Comparison of ENCODE assay signal across 32 mouse cellular contexts in the genomic region with DNA sequence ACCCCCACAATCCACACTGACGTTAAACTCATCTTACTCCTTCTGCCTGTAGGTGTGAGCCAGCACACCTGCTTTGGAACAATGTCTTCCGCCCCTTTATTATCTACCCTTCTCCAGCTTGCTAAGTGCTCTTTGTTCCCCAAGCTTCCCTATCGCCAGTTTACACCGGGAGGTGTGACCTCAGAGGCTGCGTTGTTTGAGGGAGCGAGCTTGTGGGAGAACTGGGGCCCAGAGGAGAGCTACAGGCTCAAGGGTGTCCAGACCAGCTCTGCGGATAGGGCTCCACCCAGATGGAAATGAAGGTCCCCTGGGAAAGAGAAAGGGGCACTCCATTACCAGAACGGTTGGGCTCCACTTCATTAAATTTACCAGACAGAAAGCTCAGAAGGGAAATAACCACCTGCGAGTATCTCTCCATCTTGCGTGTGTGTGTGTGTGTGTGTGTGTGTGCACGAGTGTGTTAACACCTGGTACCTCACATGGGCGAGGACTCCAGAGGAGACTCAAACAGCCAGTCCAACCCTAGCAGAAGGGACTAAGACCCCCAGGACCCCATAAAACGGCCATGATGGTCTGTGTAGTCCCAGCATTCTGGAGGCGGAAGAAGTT. TPM values are rescaled to one million over a fixed set of nuclear protein-coding genes. Genes with fewer than 3 reads are reported as not detected.
DNase-seq lines count a peak whose midpoint lies in the region; ATAC-seq and TF ChIP-seq lines count a peak whose summit lies in the region.
"Had no signal": no experiment of that assay in that cellular context is flagged by ENCODE, and none has a peak within 500 bp of the region (broad histone marks: within the 10 kb centered on the region; RNA-seq: fewer than 3 reads in every experiment).

No protein-coding gene starts in this region.

- peak overlapping the region; percentile 68 for H3K4me3 ChIP-seq in E14TG2a.4 (replicated peaks; ENCODE audit: low read length)
- peak overlapping the region; percentile 34 to 36; a peak in 3 of 4 replicates for H3K4me3 ChIP-seq in ES-E14 (ENCODE audit: insufficient read depth in 1 of 2, low read depth in 1 of 2, low read length in 2 of 2, poor library complexity in 1 of 2, severe bottlenecking in 1 of 2)
- H3K4me3 ChIP-seq in intestine, postnatal 0 days (ENCODE audit: low read depth, low read length), result no peak overlapping the region
- H3K4me3 ChIP-seq in stomach, postnatal 0 days (ENCODE audit: low read depth, low read length), result no peak overlapping the region
- no peak overlapping the region for H3K4me3 ChIP-seq in lung, adult 2 months (replicated peaks; ENCODE audit: extremely low read depth, low read depth, low read length)
- H3K4me3 ChIP-seq: embryonic facial prominence, embryonic 13.5 days; erythroblast, embryonic 14.5 days; hindbrain, embryonic 13.5 days; limb, embryonic 10.5 days; limb, embryonic 15.5 days; liver, embryonic 13.5 days had no signal

- TF ChIP-seq CTCF in E14TG2a.4 (conservative IDR thresholded peaks at IDR 0.05; ENCODE audit: low read length), result no peak
- no peak for TF ChIP-seq CTCF in intestine, postnatal 0 days (IDR thresholded peaks at IDR 0.05; ENCODE audit: low read depth)
- no peak for TF ChIP-seq CTCF in stomach, postnatal 0 days (IDR thresholded peaks at IDR 0.05; ENCODE audit: low read depth)
- TF ChIP-seq CTCF in lung, adult 2 months (IDR thresholded peaks at IDR 0.05; ENCODE audit: insufficient read depth, low read length), result no peak

- H3K4me1 ChIP-seq in E14TG2a.4 (replicated peaks; ENCODE audit: low read depth, low read length) (peaks cover 86% of the 10 kb centered on the region), ES-E14 (ENCODE audit: control insufficient read depth in 2 of 2, insufficient read depth in 2 of 2, low read length in 2 of 2, poor library complexity in 1 of 2) (peaks cover 6 to 16% of the 10 kb centered on the region in 2 experiments)
- no peaks in the 10 kb centered on the region for H3K4me1 ChIP-seq in intestine, postnatal 0 days (replicated peaks; ENCODE audit: control insufficient read depth, insufficient read depth, low read length)
- H3K4me1 ChIP-seq in stomach, postnatal 0 days (replicated peaks; ENCODE audit: control insufficient read depth, insufficient read depth), result no peaks in the 10 kb centered on the region; the same call in 1 of the 2 replicates
- peaks cover 7% of the 10 kb centered on the region for H3K4me1 ChIP-seq in lung, adult 2 months (ENCODE audit: control insufficient read depth, insufficient read depth, low read length)

- H3K9ac ChIP-seq in ES-E14 (ENCODE audit: insufficient read depth, low read depth, low read length, poor library complexity, severe bottlenecking), result peak overlapping the region; percentile 55; the same call in 1 of the 2 replicates
- no peak overlapping the region for H3K9ac ChIP-seq in intestine, postnatal 0 days (ENCODE audit: low read depth, low read length)
- no peak overlapping the region for H3K9ac ChIP-seq in stomach, postnatal 0 days (ENCODE audit: low read length)
- H3K9ac ChIP-seq: embryonic facial prominence, embryonic 13.5 days; forebrain, postnatal 0 days; hindbrain, embryonic 13.5 days; limb, embryonic 15.5 days; liver, embryonic 13.5 days had no signal

- in situ Hi-C loops in ES-E14 (cut with MboI; ENCODE audit: low sequenced_read_pairs in 2 of 2, unreplicated experiment in 2 of 2), result no loop called here

- no peak for DNase-seq in ES-E14 (ENCODE audit: low read depth, low spot score)
- DNase-seq in stomach, postnatal 0 days (ENCODE audit: low spot score), result peak; percentile 77
- DNase-seq in gastrocnemius, postnatal 25 days, result no peak
- no peak for DNase-seq in lung, adult 2 months
- DNase-seq: adrenal gland, postnatal 14 days; cerebellum, adult 11-12 months; cerebellum, adult 9-11 months; embryo, embryonic 11 days; forebrain, postnatal 0 days; gastrocnemius, postnatal 10 days; heart, postnatal 36 days; kidney, adult 2 months; liver, embryonic 13.5 days; lung, adult 18-20 months; lung, postnatal 10 days; midbrain, embryonic 14.5 days; right cerebral cortex, postnatal 25 days; thymus, postnatal 14 days had no signal

- no peak for TF ChIP-seq EP300 in stomach, postnatal 0 days (optimal IDR thresholded peaks at IDR 0.05)

- H3K4me2 ChIP-seq in intestine, postnatal 0 days (replicated peaks; ENCODE audit: low read depth), result 0 out of 2 replicates have a peak overlapping the region, but pooled peaks have one; percentile 0
- no peak overlapping the region for H3K4me2 ChIP-seq in stomach, postnatal 0 days (replicated peaks; ENCODE audit: low read depth)
- H3K4me2 ChIP-seq: embryonic facial prominence, embryonic 13.5 days; heart, embryonic 11.5 days; hindbrain, embryonic 13.5 days; limb, embryonic 15.5 days; liver, embryonic 13.5 days had no signal

- H3K9me3 ChIP-seq in E14TG2a.4 (ENCODE audit: low read length), result no peaks in the 10 kb centered on the region
- no peaks in the 10 kb centered on the region for H3K9me3 ChIP-seq in ES-E14 (ENCODE audit: control insufficient read depth, insufficient read depth, low read depth, low read length)
- no peaks in the 10 kb centered on the region for H3K9me3 ChIP-seq in intestine, postnatal 0 days (ENCODE audit: control insufficient read depth)
- H3K9me3 ChIP-seq in stomach, postnatal 0 days (ENCODE audit: control insufficient read depth, low read length), result no peaks in the 10 kb centered on the region
- H3K9me3 ChIP-seq: embryonic facial prominence, embryonic 13.5 days; hindbrain, embryonic 13.5 days; limb, embryonic 10.5 days; limb, embryonic 15.5 days; liver, embryonic 13.5 days had no signal

- WGBS in intestine, postnatal 0 days, result 39% methylated on average over 14 of the region's 14 CpGs
- WGBS in stomach, postnatal 0 days, result 48% methylated on average over 14 of the region's 14 CpGs
- WGBS in lung, adult 2 months, result 63% methylated on average over 14 of the region's 14 CpGs

- H3K27ac ChIP-seq in ES-E14 (ENCODE audit: insufficient read depth, low read depth, low read length, poor library complexity, severe bottlenecking), result peak overlapping the region; percentile 64
- no peak overlapping the region for H3K27ac ChIP-seq in intestine, postnatal 0 days (ENCODE audit: low read depth, low read length)
- H3K27ac ChIP-seq in stomach, postnatal 0 days (replicated peaks), result no peak overlapping the region
- H3K27ac ChIP-seq: embryonic facial prominence, embryonic 13.5 days; hindbrain, embryonic 13.5 days; kidney, postnatal 0 days; limb, embryonic 10.5 days; limb, embryonic 15.5 days; liver, embryonic 13.5 days; macrophage had no signal

- no peak for TF ChIP-seq POLR2A in lung, adult 2 months (IDR thresholded peaks at IDR 0.05; ENCODE audit: borderline replicate concordance, extremely low read depth, low read depth, low read length)

- H3K36me3 ChIP-seq in E14TG2a.4 (ENCODE audit: insufficient read depth, low read length), result no peaks in the 10 kb centered on the region
- no peaks in the 10 kb centered on the region for H3K36me3 ChIP-seq in ES-E14 (ENCODE audit: control insufficient read depth, insufficient read depth, low read length, poor library complexity, severe bottlenecking)
- no peaks in the 10 kb centered on the region for H3K36me3 ChIP-seq in intestine, postnatal 0 days (ENCODE audit: control insufficient read depth, insufficient read depth)
- no peaks in the 10 kb centered on the region for H3K36me3 ChIP-seq in stomach, postnatal 0 days (ENCODE audit: control insufficient read depth, insufficient read depth, low read length)
- H3K36me3 ChIP-seq: embryonic facial prominence, embryonic 13.5 days; hindbrain, embryonic 13.5 days; limb, embryonic 10.5 days; limb, embryonic 15.5 days; liver, embryonic 13.5 days had no signal

- peak; percentile 82 for ATAC-seq in intestine, postnatal 0 days
- ATAC-seq in stomach, postnatal 0 days (ENCODE audit: low FRiP score, low TSS enrichment), result peak; percentile 69
- ATAC-seq in inflammation-experienced regulatory T-cells, adult 6 months, result no peak
- ATAC-seq: forebrain, postnatal 0 days had no signal

- H3K27me3 ChIP-seq in E14TG2a.4 (ENCODE audit: insufficient read depth, low read length), result no peaks in the 10 kb centered on the region
- peaks cover 10% of the 10 kb centered on the region for H3K27me3 ChIP-seq in intestine, postnatal 0 days (replicated peaks; ENCODE audit: control insufficient read depth, insufficient read depth, low read length)
- H3K27me3 ChIP-seq in stomach, postnatal 0 days (ENCODE audit: control insufficient read depth, insufficient read depth, low read length), result no peaks in the 10 kb centered on the region

TF ChIP-seq in ES-E14, 5 proteins besides CTCF, POLR2A, EP300 and RAD21:
- TF ChIP-seq ZC3H11A (IDR thresholded peaks at IDR 0.05; ENCODE audit: borderline replicate concordance, low read depth, low read length) (no peak), HCFC1 (IDR thresholded peaks at IDR 0.05; ENCODE audit: borderline replicate concordance, insufficient read depth, low read length) (no peak), MAFK (IDR thresholded peaks at IDR 0.05; ENCODE audit: insufficient read depth, low read depth, low read length) (no peak), CHD2 (IDR thresholded peaks at IDR 0.05; ENCODE audit: low read depth, low read length) (no peak), ZNF384 (IDR thresholded peaks at IDR 0.05; ENCODE audit: low read depth, low read length) (no peak)

RNA-seq across cellular contexts. Expression of a gene that starts 3.2 kb away (rescaled TPM):
- total RNA-seq in ES-E14 (2012; rRNA removed), result 22.7 and 30.9 TPM in 2 replicates
- polyA plus RNA-seq in intestine, postnatal 0 days (2015; fragmentation: Nextera tagmentation; extraction: Ambion mirVana), result 8.1 and 8.6 TPM in 2 replicates
- 23.0 and 24.4 TPM in 2 replicates for polyA plus RNA-seq in stomach, postnatal 0 days (2015; fragmentation: Nextera tagmentation; extraction: Ambion mirVana)
- polyA plus RNA-seq in inflammation-experienced regulatory T-cells, adult 6 months (2017; shearing (Covaris generic)), result not detected
- 1 to 10 TPM; 3.7 to 4.3 TPM for total RNA-seq in gastrocnemius, postnatal 25 days (2021)
- polyA plus RNA-seq in lung, adult 2 months (2012; rRNA removed), result 42.6 and 74.6 TPM in 2 replicates
- total RNA-seq: granulocyte monocyte progenitor cell, adult 5-6 weeks; megakaryocyte-erythroid progenitor cell, adult 5-6 weeks; monocyte, adult 5-6 weeks had no signal
- polyA plus RNA-seq: erythroblast, embryonic 14.5 days; limb, embryonic 10.5 days had no signal

Comparison
In these comparisons a context has a peak if more than half of its experiments do, and no peak if none do; other contexts are left out.
1. H3K4me3 ChIP-seq: peak in E14TG2a.4 (single experiment) and ES-E14 (2 of 2); none in intestine, postnatal 0 days (single experiment), stomach, postnatal 0 days (single experiment) and lung, adult 2 months (single experiment).